Mouse (Mus musculus) hindbrain, embryonic 11.5 days (tissue): ENCODE measurements around the gene Trim46. TPM values are rescaled to one million over a fixed set of nuclear protein-coding genes. Genes with fewer than 3 reads are reported as not detected.

Experiments used
- ATAC-seq: fragments of 200-750 bp; cut with Nextera tagmentation; 2 replicates; pipeline ENCODE4 v1.8.0; 2017; ENCODE audit warnings: mild to moderate bottlenecking, moderate TSS enrichment, moderate library complexity; ENCODE audit not compliant: low FRiP score
- DNase-seq: peaks from one replicate; pipeline ENCODE4 v3.0.0-alpha.2; 2015; ENCODE audit warnings: low spot score
- H3K27ac ChIP-seq: fragments of 300-500 bp; sonication (generic); 2 replicates; pipeline ENCODE4 v1.5.1; 2014; ENCODE audit warnings: mild to moderate bottlenecking, low read depth, low read length
- H3K27me3 ChIP-seq: fragments of 300-500 bp; sonication (generic); 2 replicates; pipeline ENCODE4 v1.6.1; 2014; ENCODE audit warnings: mild to moderate bottlenecking, low read length, moderate library complexity, mixed read lengths; ENCODE audit not compliant: control insufficient read depth, insufficient read depth
- H3K36me3 ChIP-seq: fragments of 300-500 bp; sonication (generic); 2 replicates; pipeline ENCODE4 v1.6.1; 2014; ENCODE audit warnings: mild to moderate bottlenecking, low read length, moderate library complexity, mixed read lengths; ENCODE audit not compliant: control insufficient read depth, insufficient read depth
- H3K4me1 ChIP-seq: fragments of 300-500 bp; sonication (generic); replicated peaks from 2 replicates; pipeline ENCODE4 v1.6.1; 2014; ENCODE audit warnings: low read length, mixed read lengths; ENCODE audit not compliant: control insufficient read depth, insufficient read depth
- H3K4me2 ChIP-seq: fragments of 300-500 bp; sonication (generic); replicated peaks from 2 replicates; pipeline ENCODE4 v1.6.1; 2014; ENCODE audit warnings: mild to moderate bottlenecking, low read depth, low read length
- H3K4me3 ChIP-seq: fragments of 300-500 bp; sonication (generic); 2 replicates; pipeline ENCODE4 v1.5.1; 2014; ENCODE audit warnings: low read depth, low read length
- H3K9ac ChIP-seq: fragments of 300-500 bp; sonication (generic); 2 replicates; pipeline ENCODE4 v1.6.1; 2014; ENCODE audit warnings: low read depth, low read length
- H3K9me3 ChIP-seq: fragments of 300-500 bp; sonication (generic); 2 replicates; pipeline ENCODE4 v1.6.1; 2016; ENCODE audit warnings: low read length; ENCODE audit not compliant: control insufficient read depth
- WGBS: fragments of 180-500 bp; shearing (Covaris S2); extraction: QIAGEN DNeasy Blood & Tissue Kit; methylation state at CpG from one replicate; pipeline ENCODE4 v1.1.7; 2014; 5-methylcytosine and 5-hydroxymethylcytosine counted together
- polyA plus RNA-seq: library from polyadenylated mRNA; unstranded; fragments of >200 nt; fragmentation: Nextera tagmentation; extraction: Ambion mirVana; gene quantifications from 2 replicates; pipeline ENCODE4 v1.2.1, GENCODE M21; 2014

Trim46 gene
- polyA plus RNA-seq, 1 experiment from 2014 or later = 9.7 TPM

- Histone ChIP-seq H3K4me1 (peaks cover 8% of the 10 kb centered on the region), H3K27me3 (no peaks in the 10 kb centered on the region), H3K9me3 (no peaks in the 10 kb centered on the region), H3K36me3 (0 out of 2 replicates have a peak, but pooled peaks cover 3% of the 10 kb centered on the region), H3K9ac (peak overlapping the region; percentile 60), H3K4me3 (peak overlapping the region; percentile 45), H3K4me2 (peak overlapping the region; percentile 62), H3K27ac (peak overlapping the region; percentile 80)
- ATAC-seq (peak; percentile 46), DNase-seq (peak; percentile 75)
- under 1% methylated on average over 13 of the region's 26 CpGs for WGBS
These were observed 974 bp downstream of the Trim46 start for GRCm38 (mm10) chr3:89244982-89245687.

GRCm38 (mm10) chr3:89244158-89244981, 1.7 kb downstream of the Trim46 start:
- no peaks in the 10 kb centered on the region for H3K9me3 ChIP-seq
- peak overlapping the region; percentile 45 for H3K4me3 ChIP-seq
- 0 out of 2 replicates have a peak, but pooled peaks cover 3% of the 10 kb centered on the region for H3K36me3 ChIP-seq
- 10% methylated on average over 25 of the region's 25 CpGs for WGBS
- H3K27me3 ChIP-seq = no peaks in the 10 kb centered on the region
- H3K27ac ChIP-seq = peak overlapping the region; percentile 80
- ATAC-seq (peak; percentile 38), DNase-seq (no peak)
- peak overlapping the region; percentile 62 for H3K4me2 ChIP-seq
- peak overlapping the region; percentile 60 for H3K9ac ChIP-seq
- H3K4me1 ChIP-seq = peaks cover 8% of the 10 kb centered on the region

GRCm38 (mm10) chr3:89243609-89244008, 2.5 kb downstream of the Trim46 start:
- H3K9me3 ChIP-seq = no peaks in the 10 kb centered on the region
- H3K4me1 ChIP-seq = peaks cover 8% of the 10 kb centered on the region
- H3K27ac ChIP-seq = peak overlapping the region; percentile 80
- ATAC-seq = peak; percentile 10; the same call in 1 of the 2 replicates
- peak; percentile 62 for DNase-seq
- H3K4me2 ChIP-seq = peak overlapping the region; percentile 62
- WGBS = 13% methylated on average over 14 of the region's 14 CpGs
- H3K9ac ChIP-seq = no peak overlapping the region
- no peaks in the 10 kb centered on the region for H3K27me3 ChIP-seq
- H3K36me3 ChIP-seq = 0 out of 2 replicates have a peak, but pooled peaks cover 3% of the 10 kb centered on the region
- peak overlapping the region; percentile 45 for H3K4me3 ChIP-seq

- peak; percentile 78 for DNase-seq
- Histone ChIP-seq H3K27ac (no peak overlapping the region), H3K36me3 (0 out of 2 replicates have a peak, but pooled peaks cover 3% of the 10 kb centered on the region), H3K4me2 (no peak overlapping the region), H3K4me1 (peaks cover 8% of the 10 kb centered on the region), H3K27me3 (no peaks in the 10 kb centered on the region), H3K4me3 (no peak overlapping the region), H3K9me3 (no peaks in the 10 kb centered on the region), H3K9ac (no peak overlapping the region)
- no peak for ATAC-seq
- WGBS = 72% methylated on average over 9 of the region's 9 CpGs
These were observed 3.7 kb downstream of the Trim46 start for GRCm38 (mm10) chr3:89242331-89242895.

GRCm38 (mm10) chr3:89238494-89238893, 7.6 kb downstream of the Trim46 start:
- Histone ChIP-seq H3K9me3 (no peaks in the 10 kb centered on the region), H3K4me1 (peaks cover 2% of the 10 kb centered on the region), H3K4me2 (no peak overlapping the region), H3K27ac (no peak overlapping the region), H3K27me3 (no peaks in the 10 kb centered on the region), H3K9ac (no peak overlapping the region), H3K4me3 (no peak overlapping the region), H3K36me3 (0 out of 2 replicates have a peak, but pooled peaks cover 3% of the 10 kb centered on the region)
- ATAC-seq (no peak), DNase-seq (no peak)
- WGBS = 71% methylated on average over 9 of the region's 12 CpGs

- ATAC-seq (no peak), DNase-seq (no peak)
- Histone ChIP-seq H3K27ac (no peak overlapping the region), H3K36me3 (0 out of 2 replicates have a peak, but pooled peaks cover 3% of the 10 kb centered on the region), H3K4me3 (no peak overlapping the region), H3K9me3 (no peaks in the 10 kb centered on the region), H3K9ac (no peak overlapping the region), H3K27me3 (no peaks in the 10 kb centered on the region), H3K4me1 (no peaks in the 10 kb centered on the region), H3K4me2 (no peak overlapping the region)
- WGBS = 95% methylated on average over 21 of the region's 21 CpGs
These were observed 8.4 kb downstream of the Trim46 start for GRCm38 (mm10) chr3:89237682-89238081.

GRCm38 (mm10) chr3:89236516-89236915, 9.6 kb downstream of the Trim46 start:
- DNase-seq (no peak), ATAC-seq (no peak)
- Histone ChIP-seq H3K9me3 (no peaks in the 10 kb centered on the region), H3K4me1 (no peaks in the 10 kb centered on the region), H3K36me3 (0 out of 2 replicates have a peak, but pooled peaks cover 3% of the 10 kb centered on the region), H3K27ac (no peak overlapping the region), H3K4me3 (no peak overlapping the region), H3K4me2 (no peak overlapping the region), H3K27me3 (no peaks in the 10 kb centered on the region), H3K9ac (no peak overlapping the region)
- WGBS = 91% methylated on average over 10 of the region's 10 CpGs

GRCm38 (mm10) chr3:89233562-89234110, 12.5 kb downstream of the Trim46 start:
- H3K27ac ChIP-seq = no peak overlapping the region
- no peaks in the 10 kb centered on the region for H3K4me1 ChIP-seq
- ATAC-seq = no peak
- no peaks in the 10 kb centered on the region for H3K27me3 ChIP-seq
- DNase-seq = no peak
- WGBS = 84% methylated on average over 14 of the region's 14 CpGs
- H3K4me2 ChIP-seq = no peak overlapping the region
- no peaks in the 10 kb centered on the region for H3K9me3 ChIP-seq
- no peak overlapping the region for H3K9ac ChIP-seq
- no peak overlapping the region for H3K4me3 ChIP-seq
- H3K36me3 ChIP-seq = no peaks in the 10 kb centered on the region
